Mouse (Mus musculus): ENCODE data around the gene Hoxc10. TPM values are rescaled to one million over a fixed set of nuclear protein-coding genes. Genes with fewer than 3 reads are reported as not detected.

The Hoxc10 gene
- polyA plus RNA-seq, 1 experiment, result 0.08 TPM

- Histone ChIP-seq H3K4me3 (replicated peaks) (no peak overlapping the region), H3K27me3 (replicated peaks) (peaks cover 99% of the 10 kb centered on the region), H3K36me3 (replicated peaks; ENCODE audit: low read length) (no peaks in the 10 kb centered on the region), H3K4me1 (peaks cover 14% of the 10 kb centered on the region), H3K9me3 (no peaks in the 10 kb centered on the region; the same call in 1 of the 2 replicates)
- TF ChIP-seq GATA1 (IDR thresholded peaks at IDR 0.05; ENCODE audit: borderline replicate concordance, low read length), result no peak
- no peak for TF ChIP-seq FLI1 (IDR thresholded peaks at IDR 0.05; ENCODE audit: low read length)
Observed at GRCm38 (mm10) chr15:103005797-103006196, 39.2 kb downstream of the Hoxc10 start.

- H3K4me1 ChIP-seq, result peaks cover 16% of the 10 kb centered on the region
- no peak for TF ChIP-seq GATA1 (IDR thresholded peaks at IDR 0.05; ENCODE audit: borderline replicate concordance, low read length)
- TF ChIP-seq FLI1 (IDR thresholded peaks at IDR 0.05; ENCODE audit: low read length), result no peak
- H3K27me3 ChIP-seq (replicated peaks), result peaks cover 99% of the 10 kb centered on the region
- H3K36me3 ChIP-seq (replicated peaks; ENCODE audit: low read length), result no peaks in the 10 kb centered on the region
- H3K9me3 ChIP-seq, result no peaks in the 10 kb centered on the region; the same call in 1 of the 2 replicates
- H3K4me3 ChIP-seq (replicated peaks), result no peak overlapping the region
Observed at GRCm38 (mm10) chr15:103006326-103006725, 39.7 kb downstream of the Hoxc10 start.

- Histone ChIP-seq H3K4me3 (replicated peaks) (no peak overlapping the region), H3K27me3 (replicated peaks) (peaks cover 98% of the 10 kb centered on the region), H3K36me3 (replicated peaks; ENCODE audit: low read length) (no peaks in the 10 kb centered on the region), H3K4me1 (peaks cover 26% of the 10 kb centered on the region), H3K9me3 (no peaks in the 10 kb centered on the region)
- TF ChIP-seq FLI1 (IDR thresholded peaks at IDR 0.05; ENCODE audit: low read length) (no peak), GATA1 (IDR thresholded peaks at IDR 0.05; ENCODE audit: borderline replicate concordance, low read length) (no peak)
Observed at GRCm38 (mm10) chr15:103009265-103010111, 42.9 kb downstream of the Hoxc10 start.

GRCm38 (mm10) chr15:103010112-103010846 lies 43.7 kb downstream of the Hoxc10 start:
- Histone ChIP-seq H3K4me1 (peaks cover 31% of the 10 kb centered on the region), H3K36me3 (replicated peaks; ENCODE audit: low read length) (no peaks in the 10 kb centered on the region), H3K4me3 (replicated peaks) (no peak overlapping the region), H3K27me3 (replicated peaks) (peaks cover 98% of the 10 kb centered on the region), H3K9me3 (no peaks in the 10 kb centered on the region)
- TF ChIP-seq FLI1 (IDR thresholded peaks at IDR 0.05; ENCODE audit: low read length) (no peak), GATA1 (IDR thresholded peaks at IDR 0.05; ENCODE audit: borderline replicate concordance, low read length) (no peak)

- H3K4me3 ChIP-seq (replicated peaks), result no peak overlapping the region
- no peaks in the 10 kb centered on the region for H3K36me3 ChIP-seq (replicated peaks; ENCODE audit: low read length)
- no peak for TF ChIP-seq GATA1 (IDR thresholded peaks at IDR 0.05; ENCODE audit: borderline replicate concordance, low read length)
- TF ChIP-seq FLI1 (IDR thresholded peaks at IDR 0.05; ENCODE audit: low read length), result no peak
- H3K4me1 ChIP-seq, result peaks cover 31% of the 10 kb centered on the region
- peaks cover 98% of the 10 kb centered on the region for H3K27me3 ChIP-seq (replicated peaks)
- no peaks in the 10 kb centered on the region for H3K9me3 ChIP-seq
Observed at GRCm38 (mm10) chr15:103010847-103011555, 44.4 kb downstream of the Hoxc10 start.

GRCm38 (mm10) chr15:103011928-103012486 lies 45.4 kb downstream of the Hoxc10 start:
- Histone ChIP-seq H3K9me3 (no peaks in the 10 kb centered on the region), H3K4me1 (peaks cover 31% of the 10 kb centered on the region), H3K4me3 (replicated peaks) (no peak overlapping the region), H3K27me3 (replicated peaks) (peaks cover 98% of the 10 kb centered on the region), H3K36me3 (replicated peaks; ENCODE audit: low read length) (no peaks in the 10 kb centered on the region)
- TF ChIP-seq GATA1 (IDR thresholded peaks at IDR 0.05; ENCODE audit: borderline replicate concordance, low read length) (no peak), FLI1 (IDR thresholded peaks at IDR 0.05; ENCODE audit: low read length) (no peak)

- H3K4me3 ChIP-seq (replicated peaks), result peak overlapping the region; percentile 59
- no peaks in the 10 kb centered on the region for H3K9me3 ChIP-seq
- peaks cover 98% of the 10 kb centered on the region for H3K27me3 ChIP-seq (replicated peaks)
- TF ChIP-seq FLI1 (IDR thresholded peaks at IDR 0.05; ENCODE audit: low read length), result no peak
- H3K36me3 ChIP-seq (replicated peaks; ENCODE audit: low read length), result no peaks in the 10 kb centered on the region
- peaks cover 31% of the 10 kb centered on the region for H3K4me1 ChIP-seq
Observed at GRCm38 (mm10) chr15:103013238-103013984, 46.8 kb downstream of the Hoxc10 start.

- Histone ChIP-seq H3K36me3 (replicated peaks; ENCODE audit: low read length) (no peaks in the 10 kb centered on the region), H3K27me3 (replicated peaks) (peaks cover 99% of the 10 kb centered on the region), H3K9me3 (no peaks in the 10 kb centered on the region), H3K4me1 (peaks cover 34% of the 10 kb centered on the region), H3K4me3 (replicated peaks) (peak overlapping the region; percentile 82)
- no peak for TF ChIP-seq GATA1 (IDR thresholded peaks at IDR 0.05; ENCODE audit: borderline replicate concordance, low read length)
- TF ChIP-seq FLI1 (IDR thresholded peaks at IDR 0.05; ENCODE audit: low read length), result no peak
Observed at GRCm38 (mm10) chr15:103014166-103015008, 47.8 kb downstream of the Hoxc10 start.
